Mouse (Mus musculus): ENCODE measurements around the gene Gpr19.

DNA sequence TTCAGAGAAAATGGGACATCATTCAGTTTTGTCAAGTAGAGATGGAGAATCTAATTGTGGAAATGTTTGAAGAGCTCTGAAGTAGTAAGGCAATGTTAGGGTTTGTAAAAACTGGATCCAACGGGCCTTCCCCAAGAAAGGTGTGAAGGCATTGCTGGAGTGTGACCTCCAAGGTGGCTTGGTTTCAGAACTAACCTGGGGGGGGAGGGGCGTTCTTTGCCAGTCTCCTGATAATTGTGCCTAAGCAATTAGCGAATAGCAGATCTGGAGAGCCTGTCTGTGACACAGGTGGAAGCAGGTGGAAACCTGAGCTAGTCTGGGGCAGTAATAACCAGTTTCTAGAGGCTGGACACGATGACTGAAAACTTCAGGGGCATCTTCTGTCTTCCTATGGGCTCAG, 52.7 kb downstream of the Gpr19 start:
- TF ChIP-seq CTCF (IDR thresholded peaks at IDR 0.05; ENCODE audit: low read depth, low read length) (no peak), POLR2A (IDR thresholded peaks at IDR 0.05; ENCODE audit: insufficient read depth, low read length) (no peak), EP300 (IDR thresholded peaks at IDR 0.05; ENCODE audit: insufficient read depth, low read depth, low read length) (no peak)
